Mouse (Mus musculus): ENCODE results near the gene 4931414P19Rik. TPM values are rescaled to one million over a fixed set of nuclear protein-coding genes. Genes with fewer than 3 reads are reported as not detected.

Gene 4931414P19Rik
- polyA plus RNA-seq, 1 experiment from 2014 or later: 8.3 TPM

MicroRNAs encoded within 50 kb of the gene (microRNA counts, 519-probe panel; counts per million panel counts)
- not detected for microRNA mmu-miR-686

Small RNA genes lying within 50 kb of the gene (microRNA-seq; reads per million reads assigned to microRNA genes)
- not detected for gene Mir686
- gene Mir6948: 0.78 reads per million

Other genes starting within 250 kb of the 4931414P19Rik start
- 53.6 and 55.9 TPM in 2 replicates for gene Oxa1l, start 245.2 kb downstream of the 4931414P19Rik start, polyA plus RNA-seq (2014; fragmentation: Nextera tagmentation; extraction: Ambion mirVana)
- gene Slc7a7, start 188.2 kb downstream of the 4931414P19Rik start, polyA plus RNA-seq (2014; fragmentation: Nextera tagmentation; extraction: Ambion mirVana): 10.3 and 11.2 TPM in 2 replicates
- 284 and 312 TPM in 2 replicates for gene Mrpl52, start 179.1 kb downstream of the 4931414P19Rik start, polyA plus RNA-seq (2014; fragmentation: Nextera tagmentation; extraction: Ambion mirVana)
- 154 and 156 TPM in 2 replicates for gene Mmp14, start 174.4 kb downstream of the 4931414P19Rik start, polyA plus RNA-seq (2014; fragmentation: Nextera tagmentation; extraction: Ambion mirVana)
- gene Lrp10, start 141.9 kb downstream of the 4931414P19Rik start, polyA plus RNA-seq (2014; fragmentation: Nextera tagmentation; extraction: Ambion mirVana): 38.1 and 41.7 TPM in 2 replicates
- 1.5 and 2.0 TPM in 2 replicates for gene Rem2, start 129.9 kb downstream of the 4931414P19Rik start, polyA plus RNA-seq (2014; fragmentation: Nextera tagmentation; extraction: Ambion mirVana)
- gene Prmt5, start 88.5 kb downstream of the 4931414P19Rik start, polyA plus RNA-seq (2014; fragmentation: Nextera tagmentation; extraction: Ambion mirVana): 79.8 and 80.4 TPM in 2 replicates
- 48.2 and 52.5 TPM in 2 replicates for gene Haus4, start 51.4 kb downstream of the 4931414P19Rik start, polyA plus RNA-seq (2014; fragmentation: Nextera tagmentation; extraction: Ambion mirVana)
- 26.2 and 30.3 TPM in 2 replicates for gene Ajuba, start 28.4 kb downstream of the 4931414P19Rik start, polyA plus RNA-seq (2014; fragmentation: Nextera tagmentation; extraction: Ambion mirVana)
- gene Psmb5, start 12.0 kb upstream of the 4931414P19Rik start, polyA plus RNA-seq (2014; fragmentation: Nextera tagmentation; extraction: Ambion mirVana): 355 and 361 TPM in 2 replicates
- 0.06 TPM in 1 of 2 replicates, not detected in the other for gene Psmb11, start 15.4 kb upstream of the 4931414P19Rik start, polyA plus RNA-seq (2014; fragmentation: Nextera tagmentation; extraction: Ambion mirVana)
- not detected in 2 replicates for gene Gm17606, start 35.0 kb upstream of the 4931414P19Rik start, polyA plus RNA-seq (2014; fragmentation: Nextera tagmentation; extraction: Ambion mirVana)
- gene Cdh24, start 35.4 kb upstream of the 4931414P19Rik start, polyA plus RNA-seq (2014; fragmentation: Nextera tagmentation; extraction: Ambion mirVana): 4.5 and 5.1 TPM in 2 replicates
- 82.9 and 88.9 TPM in 2 replicates for gene 1700123O20Rik, start 80.2 kb upstream of the 4931414P19Rik start, polyA plus RNA-seq (2014; fragmentation: Nextera tagmentation; extraction: Ambion mirVana)
- 145 and 147 TPM in 2 replicates for gene Acin1, start 80.9 kb upstream of the 4931414P19Rik start, polyA plus RNA-seq (2014; fragmentation: Nextera tagmentation; extraction: Ambion mirVana)
- 0.17 and 0.24 TPM in 2 replicates for gene Gm29776, start 92.8 kb upstream of the 4931414P19Rik start, polyA plus RNA-seq (2014; fragmentation: Nextera tagmentation; extraction: Ambion mirVana)
- gene Cebpe, start 106.2 kb upstream of the 4931414P19Rik start, polyA plus RNA-seq (2014; fragmentation: Nextera tagmentation; extraction: Ambion mirVana): 0.69 TPM in 1 of 2 replicates, not detected in the other
- gene Slc7a8, start 176.0 kb upstream of the 4931414P19Rik start, polyA plus RNA-seq (2014; fragmentation: Nextera tagmentation; extraction: Ambion mirVana): 5.4 and 5.8 TPM in 2 replicates
- gene Rnf212b, start 208.1 kb upstream of the 4931414P19Rik start, polyA plus RNA-seq (2014; fragmentation: Nextera tagmentation; extraction: Ambion mirVana): not detected in 2 replicates